Mouse (Mus musculus) forebrain, embryonic 11.5 days (tissue): ENCODE results near the gene P3h1. TPM values are rescaled to one million over a fixed set of nuclear protein-coding genes. Genes with fewer than 3 reads are reported as not detected.
"Not testable (repeated sequence)": the region's sequence is repeated elsewhere in the genome, so short reads cannot be mapped to it uniquely, and the experiment has no call there.

Experiments used
- ATAC-seq: fragments of 200-750 bp; cut with Nextera tagmentation; replicated peaks from 2 replicates; pipeline ENCODE4 v1.8.0; 2017; ENCODE audit warnings: moderate TSS enrichment; ENCODE audit not compliant: low FRiP score
- DNase-seq: peaks from one replicate; pipeline ENCODE4 v3.0.0-alpha.2; 2017; ENCODE audit warnings: low spot score
- H3K27ac ChIP-seq: fragments of 300-500 bp; sonication (generic); 2 replicates; pipeline ENCODE4 v1.5.1; 2014; ENCODE audit warnings: low read depth, low read length
- H3K27me3 ChIP-seq: fragments of 300-500 bp; sonication (generic); 2 replicates; pipeline ENCODE4 v1.6.1; 2014; ENCODE audit warnings: mild to moderate bottlenecking, low read length, mixed read lengths; ENCODE audit not compliant: control insufficient read depth, insufficient read depth
- H3K36me3 ChIP-seq: fragments of 300-500 bp; sonication (generic); 2 replicates; pipeline ENCODE4 v1.6.1; 2014; ENCODE audit warnings: mild to moderate bottlenecking, low read length, moderate library complexity, mixed read lengths; ENCODE audit not compliant: control insufficient read depth, insufficient read depth
- H3K4me1 ChIP-seq: fragments of 300-500 bp; sonication (generic); replicated peaks from 2 replicates; pipeline ENCODE4 v1.6.1; 2014; ENCODE audit warnings: low read length, mixed read lengths; ENCODE audit not compliant: control insufficient read depth, insufficient read depth
- H3K4me2 ChIP-seq: fragments of 300-500 bp; sonication (generic); 2 replicates; pipeline ENCODE4 v1.6.1; 2014; ENCODE audit warnings: low read depth, mild to moderate bottlenecking, low read length, moderate library complexity, mixed read lengths; ENCODE audit not compliant: severe bottlenecking
- H3K4me3 ChIP-seq: fragments of 300-500 bp; sonication (generic); 2 replicates; pipeline ENCODE4 v1.5.1; 2014; ENCODE audit warnings: low read depth, low read length
- H3K9ac ChIP-seq: fragments of 300-500 bp; sonication (generic); 2 replicates; pipeline ENCODE4 v1.6.1; 2014; ENCODE audit warnings: low read length
- H3K9me3 ChIP-seq: fragments of 300-500 bp; sonication (generic); 2 replicates; pipeline ENCODE4 v1.6.1; 2016; ENCODE audit warnings: low read length, mixed read lengths; ENCODE audit not compliant: control insufficient read depth
- whole genome bisulfite sequencing: fragments of 180-500 bp; shearing (Covaris S2); extraction: QIAGEN DNeasy Blood & Tissue Kit; methylation state at CpG from one replicate; pipeline ENCODE4 v1.1.7; 2014; 5-methylcytosine and 5-hydroxymethylcytosine counted together
- polyA plus RNA-seq: library from polyadenylated mRNA; unstranded; fragments of >200 nt; fragmentation: Nextera tagmentation; extraction: Ambion mirVana; gene quantifications from 2 replicates; pipeline ENCODE4 v1.2.1, GENCODE M21; 2014

Gene P3h1
- polyA plus RNA-seq, 1 experiment from 2014 or later: 16.8 TPM

- 84% methylated on average over 1 of the region's 1 CpGs for WGBS
These were observed 41.9 kb downstream of the P3h1 start for GRCm38 (mm10) chr4:119274627-119275026.

DNA sequence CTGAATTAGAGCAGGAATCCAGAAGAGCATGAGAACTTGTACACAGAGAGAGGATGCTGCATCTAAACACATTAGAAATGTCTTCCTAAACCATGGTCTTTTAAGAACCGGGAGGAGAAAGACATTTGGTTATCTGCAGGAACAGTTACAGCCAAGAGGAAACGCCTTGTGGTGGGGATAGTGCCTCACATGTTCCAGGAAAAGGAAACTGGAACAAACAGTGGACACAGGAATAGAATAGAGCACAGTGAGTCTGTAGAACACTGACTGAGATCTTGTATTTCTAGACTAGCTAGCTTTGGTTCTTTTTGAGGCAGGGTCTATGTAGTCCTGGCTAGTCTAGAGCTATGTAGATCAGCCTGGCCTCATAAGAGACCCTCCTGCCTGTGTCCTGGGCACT lies 42.5 kb downstream of the P3h1 start:
- Histone ChIP-seq H3K27me3 (no peaks in the 10 kb centered on the region), H3K9ac (no peak overlapping the region), H3K4me2 (no peak overlapping the region), H3K4me3 (no peak overlapping the region), H3K36me3 (peaks cover 22% of the 10 kb centered on the region), H3K27ac (no peak overlapping the region), H3K9me3 (no peaks in the 10 kb centered on the region), H3K4me1 (no peaks in the 10 kb centered on the region)
- DNase-seq (peak; percentile 44), ATAC-seq (no peak)
- 85% methylated on average over 2 of the region's 2 CpGs for WGBS

More at GRCm38 (mm10) chr4:119274627-119275026, 41.9 kb downstream of the P3h1 start:
- Histone ChIP-seq H3K27me3 (no peaks in the 10 kb centered on the region), H3K27ac (no peak overlapping the region), H3K9me3 (no peaks in the 10 kb centered on the region), H3K4me2 (no peak overlapping the region), H3K9ac (no peak overlapping the region), H3K4me3 (no peak overlapping the region), H3K4me1 (no peaks in the 10 kb centered on the region), H3K36me3 (peaks cover 19% of the 10 kb centered on the region)
- ATAC-seq (no peak), DNase-seq (peak; percentile 29)

- ATAC-seq (no peak), DNase-seq (peak; percentile 20)
- H3K4me3 ChIP-seq: no peak overlapping the region
- WGBS: 90% methylated on average over 2 of the region's 2 CpGs
- no peaks in the 10 kb centered on the region for H3K9me3 ChIP-seq
- no peak overlapping the region for H3K27ac ChIP-seq
- no peaks in the 10 kb centered on the region for H3K4me1 ChIP-seq
- peaks cover 24% of the 10 kb centered on the region for H3K36me3 ChIP-seq
- no peak overlapping the region for H3K4me2 ChIP-seq
- no peak overlapping the region for H3K9ac ChIP-seq
- no peaks in the 10 kb centered on the region for H3K27me3 ChIP-seq
These were observed 43.0 kb downstream of the P3h1 start for GRCm38 (mm10) chr4:119275726-119276125.

- not testable (repeated sequence) for H3K4me3 ChIP-seq, ATAC-seq, H3K9me3 ChIP-seq, H3K9ac ChIP-seq, H3K27me3 ChIP-seq, H3K27ac ChIP-seq, H3K4me1 ChIP-seq, H3K4me2 ChIP-seq
- WGBS: 90% methylated on average over 15 of the region's 15 CpGs
- peaks cover 19% of the 10 kb centered on the region for H3K36me3 ChIP-seq
- peak; percentile 45 for DNase-seq
These were observed 46.1 kb downstream of the P3h1 start for GRCm38 (mm10) chr4:119278784-119279183.

- ATAC-seq: no peak
- peaks cover 11% of the 10 kb centered on the region for H3K36me3 ChIP-seq
These were observed 52.1 kb downstream of the P3h1 start for GRCm38 (mm10) chr4:119284861-119285260.

GRCm38 (mm10) chr4:119285336-119285735 lies 52.6 kb downstream of the P3h1 start:
- H3K4me3 ChIP-seq: no peak overlapping the region
- no peaks in the 10 kb centered on the region for H3K9me3 ChIP-seq
- no peak overlapping the region for H3K27ac ChIP-seq
- no peak overlapping the region for H3K4me2 ChIP-seq
- DNase-seq (no peak), ATAC-seq (no peak)
- no peaks in the 10 kb centered on the region for H3K27me3 ChIP-seq
- H3K36me3 ChIP-seq: peaks cover 7% of the 10 kb centered on the region; the same call in 1 of the 2 replicates
- H3K4me1 ChIP-seq: no peaks in the 10 kb centered on the region
- 88% methylated on average over 2 of the region's 2 CpGs for WGBS
- no peak overlapping the region for H3K9ac ChIP-seq

More at GRCm38 (mm10) chr4:119284861-119285260, 52.1 kb downstream of the P3h1 start:
- no peak overlapping the region for H3K27ac ChIP-seq
- no peaks in the 10 kb centered on the region for H3K27me3 ChIP-seq
- no peaks in the 10 kb centered on the region for H3K9me3 ChIP-seq
- H3K9ac ChIP-seq: no peak overlapping the region
- H3K4me2 ChIP-seq: no peak overlapping the region
- 91% methylated on average over 1 of the region's 1 CpGs for WGBS
- no peak for DNase-seq
- H3K4me1 ChIP-seq: no peaks in the 10 kb centered on the region
- H3K4me3 ChIP-seq: no peak overlapping the region

- no peak for DNase-seq
- Histone ChIP-seq H3K9ac (no peak overlapping the region), H3K27ac (no peak overlapping the region), H3K4me3 (peak overlapping the region; percentile 99), H3K36me3 (no peaks in the 10 kb centered on the region), H3K4me2 (peak overlapping the region; percentile 61), H3K9me3 (no peaks in the 10 kb centered on the region), H3K4me1 (no peaks in the 10 kb centered on the region; the same call in 1 of the 2 replicates), H3K27me3 (no peaks in the 10 kb centered on the region)
- 85% methylated on average over 1 of the region's 1 CpGs for WGBS
- no peak for ATAC-seq
These were observed 59.2 kb downstream of the P3h1 start for GRCm38 (mm10) chr4:119291921-119292320.

- ATAC-seq (no peak), DNase-seq (peak; percentile 71)
- H3K36me3 ChIP-seq: no peaks in the 10 kb centered on the region
- peak overlapping the region; percentile 95 for H3K9ac ChIP-seq
- H3K4me2 ChIP-seq: peak overlapping the region; percentile 61
- 2% methylated on average over 24 of the region's 24 CpGs for WGBS
- peak overlapping the region; percentile 78; the same call in 1 of the 2 replicates for H3K27ac ChIP-seq
- H3K27me3 ChIP-seq: no peaks in the 10 kb centered on the region
- H3K4me1 ChIP-seq: no peaks in the 10 kb centered on the region; the same call in 1 of the 2 replicates
- H3K4me3 ChIP-seq: peak overlapping the region; percentile 99
- no peaks in the 10 kb centered on the region for H3K9me3 ChIP-seq
These were observed 60.3 kb downstream of the P3h1 start for GRCm38 (mm10) chr4:119292771-119293573.
